Mouse (Mus musculus) brain, adult 2 months (tissue): ENCODE results near the gene Tmeff2.

Experiments used
- DNase-seq: peaks from one replicate; pipeline ENCODE4 v3.0.0; 2011; ENCODE audit warnings: low read depth, low spot score

Tmeff2 gene

DNA sequence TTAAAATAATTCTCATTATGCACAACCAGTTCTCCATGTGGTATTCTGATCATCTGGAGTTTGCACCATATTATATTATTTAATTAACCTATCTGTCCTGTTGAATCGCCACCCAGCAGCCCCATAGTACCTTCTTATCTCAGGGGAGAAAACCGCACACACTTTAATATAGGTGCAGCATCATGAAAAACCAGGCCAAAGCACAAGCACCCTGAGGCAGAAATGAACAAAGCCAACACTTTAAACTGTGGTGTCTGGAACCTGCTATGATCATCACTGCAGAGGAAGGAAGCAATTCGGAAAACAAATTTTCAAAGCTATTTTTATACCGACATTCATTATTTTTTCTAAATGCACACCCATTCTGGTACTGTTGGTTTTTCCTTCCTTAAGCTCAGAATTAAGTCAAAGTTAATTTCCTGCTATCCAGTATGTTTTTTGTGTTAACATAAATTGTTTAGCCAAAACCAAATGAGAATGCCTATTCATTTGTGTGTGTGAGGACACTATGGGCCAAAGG lies 206.0 kb downstream of the Tmeff2 start:
- DNase-seq = peak; percentile 31

DNA sequence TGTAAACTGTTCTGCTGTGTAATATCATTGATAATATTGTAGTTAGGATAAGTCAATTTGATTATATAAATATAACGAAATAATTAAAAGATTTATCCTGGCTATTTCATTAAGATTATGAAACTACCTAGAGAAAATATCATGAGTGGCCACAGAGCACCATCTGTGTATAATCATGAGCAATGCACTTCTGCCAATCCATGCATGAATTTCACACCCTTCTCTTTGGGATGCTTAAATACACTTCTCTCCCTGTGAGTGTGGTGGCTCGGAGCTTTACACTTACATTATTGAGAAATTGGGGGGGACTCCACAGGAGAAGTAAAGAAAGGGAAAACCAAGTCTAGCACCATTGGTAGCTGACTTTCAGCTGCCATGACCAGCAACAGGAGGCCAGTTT lies 206.9 kb downstream of the Tmeff2 start:
- peak; percentile 82 for DNase-seq

DNA sequence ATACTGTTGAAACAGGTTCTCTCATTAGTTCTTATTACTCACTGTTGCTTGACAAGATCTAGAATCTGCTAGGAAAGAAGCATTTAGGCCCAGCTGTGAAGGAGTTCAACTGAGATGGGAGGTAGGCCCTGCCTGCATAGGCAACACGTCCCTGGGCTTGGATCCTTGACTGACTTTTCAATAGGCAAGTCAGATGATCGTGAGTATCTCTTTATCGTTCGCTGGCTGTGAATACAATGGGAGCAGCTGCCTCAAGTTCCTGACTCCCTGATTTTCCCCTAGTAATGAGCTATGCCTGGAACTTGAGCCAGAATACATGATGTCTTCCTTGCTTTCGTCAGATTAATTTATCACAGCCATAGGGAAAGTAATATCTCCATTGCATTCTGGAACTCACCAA lies 214.3 kb downstream of the Tmeff2 start:
- peak; percentile 32 for DNase-seq

DNA sequence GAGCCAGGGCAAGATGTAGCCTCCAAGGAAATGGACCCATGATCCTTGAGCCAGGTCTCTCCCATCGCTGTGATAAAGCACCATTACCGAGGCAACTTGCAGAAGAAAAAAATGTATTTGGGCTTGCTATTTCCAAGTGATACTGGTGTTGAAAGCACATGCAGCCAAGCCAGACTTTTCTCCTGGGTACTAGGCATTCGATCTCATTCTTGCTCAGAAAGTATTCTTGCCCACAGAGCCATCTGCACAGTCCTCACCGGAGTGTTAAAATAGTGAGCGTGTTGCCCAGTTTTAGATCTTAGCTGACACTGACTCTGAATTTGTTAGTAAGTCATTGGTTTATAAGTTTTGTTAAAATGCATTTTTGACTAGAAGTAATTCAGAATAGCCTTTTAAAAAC lies 215.3 kb downstream of the Tmeff2 start:
- peak; percentile 81 for DNase-seq

DNA sequence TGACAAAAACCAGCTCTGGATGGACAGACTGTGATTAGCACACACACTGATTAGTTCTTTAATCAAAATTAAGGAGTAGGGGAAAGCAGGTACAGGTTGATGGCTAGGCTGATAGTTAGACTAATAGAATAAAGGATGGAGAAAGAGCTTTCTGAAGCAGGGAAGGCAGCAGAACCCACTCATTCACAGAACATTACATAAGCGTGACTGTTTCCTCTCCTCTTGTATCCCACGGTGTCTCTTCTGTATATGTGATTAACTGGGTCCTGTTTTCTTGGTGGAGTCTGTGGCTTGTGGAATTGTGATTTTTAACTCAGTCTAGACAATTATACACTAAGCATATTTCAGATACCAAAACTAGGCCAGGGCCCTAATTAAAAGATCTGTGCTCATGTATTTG lies 217.4 kb downstream of the Tmeff2 start:
- DNase-seq = peak; percentile 47

DNA sequence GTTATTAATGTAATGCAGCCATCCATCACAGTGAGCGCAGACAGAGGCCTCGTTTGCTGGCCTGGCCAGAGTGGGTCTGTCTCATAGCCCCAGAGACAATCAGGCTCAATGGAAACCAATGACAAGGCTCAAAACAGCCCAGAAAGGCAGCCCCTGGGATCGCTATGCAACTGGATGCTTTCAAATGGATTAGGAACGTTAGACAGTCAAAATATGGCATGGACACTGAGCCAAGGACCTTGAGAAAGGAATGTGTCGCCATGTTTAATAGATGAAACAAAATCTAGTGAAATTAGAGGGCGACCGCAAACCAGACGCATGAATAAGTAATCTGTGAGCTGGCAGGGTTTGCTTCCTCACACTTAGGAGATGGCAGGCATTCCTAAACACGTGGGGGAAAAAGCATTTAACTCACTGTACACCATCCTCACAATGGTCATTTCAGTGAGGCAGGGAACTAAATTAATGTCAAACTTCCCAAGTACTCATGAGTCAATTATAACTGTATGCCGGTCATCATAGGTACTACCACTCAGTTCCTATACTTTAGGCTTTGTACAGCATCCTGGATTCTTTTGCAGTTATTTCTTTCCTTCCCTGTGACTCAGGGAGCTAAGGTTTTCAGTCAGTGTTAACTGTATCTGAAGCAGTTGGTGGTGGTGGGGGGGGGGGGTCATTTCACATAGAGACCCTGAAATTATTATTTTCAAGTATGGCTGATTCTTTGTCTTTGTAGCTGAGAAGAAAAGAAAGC lies 225.4 kb downstream of the Tmeff2 start:
- DNase-seq = no peak

DNA sequence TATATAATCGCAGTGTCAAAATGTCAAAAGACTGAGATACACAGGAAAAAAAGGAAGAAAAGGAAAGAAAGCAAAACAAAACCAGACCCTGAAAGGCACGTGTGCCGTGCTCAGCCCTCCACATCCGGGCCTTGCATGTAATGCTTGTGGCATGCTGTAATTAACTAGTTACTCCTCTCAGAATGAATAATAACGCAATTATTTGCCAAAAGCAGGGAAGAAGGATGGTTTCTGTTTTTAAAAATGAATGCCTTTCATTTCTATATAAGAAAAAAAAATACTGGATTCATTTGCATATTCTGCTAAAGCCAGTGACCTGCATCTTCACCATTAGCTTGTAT lies 225.9 kb downstream of the Tmeff2 start:
- no peak for DNase-seq

DNA sequence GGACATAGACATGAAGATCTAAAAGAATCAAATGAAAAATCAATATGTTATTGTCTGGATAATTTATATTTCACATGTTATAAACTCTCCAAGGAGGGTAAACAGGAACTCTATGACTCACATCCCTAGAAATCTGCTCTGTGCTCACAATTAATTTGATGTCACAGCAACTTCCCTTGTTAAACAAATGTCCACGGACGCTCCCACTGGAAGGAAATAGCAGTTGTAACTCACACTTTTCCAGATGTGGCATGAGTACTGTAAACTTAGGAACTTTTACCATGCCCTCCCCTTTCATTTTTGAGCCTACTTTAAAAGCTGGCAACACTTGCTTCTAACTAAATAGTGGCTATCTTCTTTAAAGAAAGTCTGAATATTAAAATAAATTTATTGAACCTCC lies 236.3 kb downstream of the Tmeff2 start:
- no peak for DNase-seq

DNA sequence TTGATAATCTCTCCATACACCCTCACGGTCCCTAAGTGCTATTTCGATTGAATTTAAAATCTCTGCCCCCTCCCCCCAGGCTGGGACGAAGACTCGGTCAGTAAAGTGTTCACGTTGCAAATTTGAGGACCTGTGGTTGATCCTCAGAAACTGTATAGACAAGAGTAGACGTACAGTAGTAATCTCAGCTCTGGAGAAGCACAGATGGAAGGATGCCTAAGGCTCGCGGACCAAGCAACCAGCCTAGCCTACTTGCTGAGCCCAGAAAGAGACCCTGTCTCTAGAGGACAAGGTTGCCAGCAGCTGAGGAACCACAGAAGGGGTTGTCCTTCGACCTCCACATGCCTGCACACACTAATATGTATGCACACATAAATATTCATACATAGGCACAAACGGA lies 239.2 kb downstream of the Tmeff2 start:
- DNase-seq = no peak

DNA sequence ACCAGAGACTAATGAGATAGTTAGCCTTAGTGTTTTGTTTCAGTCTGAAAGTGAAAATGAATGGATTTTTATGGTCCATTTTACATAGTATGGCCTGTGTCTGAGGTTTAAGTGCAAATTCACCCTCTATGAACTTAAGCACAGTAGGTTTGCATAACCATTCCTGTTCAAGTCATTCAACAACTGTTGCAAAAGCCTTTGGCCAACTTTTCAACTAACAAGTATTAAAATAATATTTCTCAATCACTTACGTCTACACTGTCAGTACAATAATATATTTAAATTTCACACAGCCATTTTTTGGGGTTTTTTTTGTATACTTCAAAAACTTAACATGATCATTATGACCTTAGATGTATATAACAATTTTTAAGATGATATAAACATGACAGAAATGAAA lies 240.9 kb downstream of the Tmeff2 start:
- no peak for DNase-seq

DNA sequence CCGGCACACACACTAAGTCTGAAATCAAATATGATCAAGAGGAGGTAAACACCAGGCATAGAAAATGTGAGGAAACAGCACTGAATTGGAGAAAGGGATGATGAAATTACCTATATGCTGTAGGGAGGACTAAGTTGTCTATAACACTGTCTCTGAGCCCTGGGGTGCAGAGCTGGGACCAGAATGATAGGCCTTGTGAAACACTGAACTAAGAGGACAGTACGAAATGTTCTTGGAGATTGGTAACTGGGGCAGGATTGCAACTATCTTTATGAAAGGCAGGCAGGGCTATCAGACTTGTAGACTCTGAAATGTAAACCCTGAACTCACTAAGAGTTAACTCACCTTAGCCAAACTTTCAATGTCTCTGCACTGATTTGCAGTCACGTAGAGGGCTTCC lies 242.3 kb downstream of the Tmeff2 start:
- no peak for DNase-seq

DNA sequence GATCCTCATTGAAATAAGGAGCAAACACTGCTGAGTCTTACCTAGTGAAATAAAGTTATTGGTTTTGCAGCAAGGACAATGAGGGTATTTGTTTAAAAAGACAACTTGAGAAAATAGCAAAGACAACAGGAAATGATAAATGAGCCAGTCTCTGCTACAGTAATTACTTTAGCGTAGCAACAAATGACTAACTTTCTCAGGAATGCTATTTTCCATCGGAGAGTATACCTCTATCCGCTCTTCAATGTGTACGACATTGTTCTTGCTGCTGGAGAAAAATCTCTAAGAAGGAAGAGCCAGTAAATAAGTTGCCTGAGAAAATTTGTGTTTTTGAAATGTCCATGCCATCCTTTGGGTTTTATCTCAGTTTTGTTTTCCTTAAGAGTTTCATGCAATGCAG lies 245.2 kb downstream of the Tmeff2 start:
- DNase-seq = no peak

DNA sequence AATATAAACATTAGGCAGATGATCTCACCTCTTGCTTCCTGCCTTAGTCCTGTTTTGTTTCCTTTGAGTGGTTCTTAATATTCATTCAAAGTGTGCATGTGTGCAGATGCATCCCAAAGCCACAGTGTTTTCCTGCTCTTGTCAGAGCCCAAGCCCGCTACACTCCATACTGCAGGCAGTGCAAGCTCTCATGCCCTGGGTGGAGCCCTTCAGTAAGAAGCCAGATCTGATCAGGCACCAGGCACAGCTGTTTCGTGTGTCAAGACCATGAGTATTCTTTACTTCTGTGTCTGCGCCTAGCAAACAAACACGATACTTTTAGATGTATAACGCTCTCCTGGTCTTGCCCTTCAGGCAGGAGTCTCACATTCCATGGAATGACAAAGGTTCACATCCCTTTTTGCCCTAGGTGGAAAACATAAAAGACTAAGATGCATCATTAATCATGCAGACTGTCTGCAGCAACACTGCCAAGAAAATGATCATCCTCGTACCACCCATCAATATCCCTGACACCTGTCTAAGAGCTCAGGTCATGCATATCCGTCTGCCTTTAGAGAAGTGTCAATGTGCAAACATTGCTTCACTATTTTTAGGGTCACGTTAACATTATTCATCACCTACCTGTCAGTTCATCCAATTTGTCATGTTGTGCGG lies 248.2 kb downstream of the Tmeff2 start:
- DNase-seq = peak; percentile 60

DNA sequence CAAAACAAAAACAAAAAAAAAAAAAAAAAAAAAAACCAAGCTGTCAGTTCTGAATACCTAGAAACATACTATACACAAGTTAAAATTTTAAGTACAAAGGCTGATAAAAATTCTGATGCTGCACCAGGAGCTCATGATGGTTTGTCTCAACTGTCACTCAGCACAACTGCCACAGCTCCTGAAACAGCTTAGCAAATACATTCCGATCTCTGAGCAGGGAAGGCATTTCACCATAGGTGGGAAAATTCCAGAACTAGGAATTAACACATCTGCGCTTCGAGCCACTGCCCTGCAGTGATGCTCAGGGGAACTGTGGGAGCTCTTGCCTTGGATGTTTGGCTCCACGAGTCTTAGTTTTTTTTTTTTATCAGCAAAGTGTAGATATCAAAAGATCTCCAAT lies 249.0 kb downstream of the Tmeff2 start:
- DNase-seq = no peak

DNA sequence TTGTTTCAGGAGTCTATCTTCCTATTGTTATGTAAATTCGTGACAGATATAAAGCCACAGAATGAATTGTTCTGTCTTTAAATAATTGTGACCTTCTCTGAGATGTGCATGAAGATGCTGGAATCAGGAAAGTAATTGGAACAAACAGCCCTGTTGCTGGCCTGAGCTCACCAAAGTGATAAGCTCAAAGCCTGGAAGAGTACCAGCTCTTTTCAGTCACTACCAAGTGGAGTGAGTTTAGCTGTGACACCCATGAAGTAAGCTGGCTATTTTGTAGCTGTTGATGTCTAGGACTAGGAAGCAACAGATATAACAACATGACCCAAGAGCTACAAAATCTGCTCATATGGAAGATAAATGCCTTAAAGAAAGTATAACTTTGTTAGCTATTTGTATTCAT lies 249.4 kb downstream of the Tmeff2 start:
- no peak for DNase-seq

DNA sequence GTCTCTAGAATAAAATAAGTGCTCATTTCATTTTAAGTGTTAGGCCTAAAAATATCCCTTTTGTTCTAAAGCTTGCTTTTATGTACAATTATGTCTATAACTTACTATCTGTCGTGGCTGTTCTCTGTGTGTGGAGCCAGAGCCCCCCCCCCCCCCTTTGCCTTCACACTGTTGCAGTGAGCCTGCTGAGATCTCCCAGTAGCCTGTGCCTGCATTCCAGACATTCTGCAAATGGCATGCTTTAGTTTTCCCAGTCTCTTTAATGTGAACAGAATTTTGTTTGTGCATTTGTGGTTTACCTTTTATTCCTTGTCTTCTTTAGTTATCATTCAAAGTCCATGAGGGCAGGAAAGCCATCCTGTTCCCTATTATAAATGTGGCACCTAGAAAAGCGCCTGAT lies 251.6 kb downstream of the Tmeff2 start:
- no peak for DNase-seq

DNA sequence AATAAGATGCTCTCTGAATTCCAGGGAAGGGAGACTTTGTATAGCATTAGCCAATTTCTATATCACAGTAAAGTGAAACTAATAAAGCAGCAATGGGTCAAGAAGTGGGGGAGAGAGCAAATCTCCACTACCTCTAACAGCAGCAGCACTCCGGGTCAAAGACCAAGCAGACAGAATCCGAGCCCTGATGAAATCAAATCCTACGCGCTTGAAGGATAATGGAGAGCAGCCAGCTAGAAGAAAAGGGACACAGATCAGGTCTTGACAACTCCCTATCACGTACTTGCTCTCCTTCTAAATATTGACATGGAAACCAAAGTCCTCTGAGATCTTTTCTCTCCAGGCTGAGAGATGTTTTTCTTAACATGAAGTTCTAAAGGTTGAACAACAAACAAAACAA lies 252.4 kb downstream of the Tmeff2 start:
- no peak for DNase-seq

DNA sequence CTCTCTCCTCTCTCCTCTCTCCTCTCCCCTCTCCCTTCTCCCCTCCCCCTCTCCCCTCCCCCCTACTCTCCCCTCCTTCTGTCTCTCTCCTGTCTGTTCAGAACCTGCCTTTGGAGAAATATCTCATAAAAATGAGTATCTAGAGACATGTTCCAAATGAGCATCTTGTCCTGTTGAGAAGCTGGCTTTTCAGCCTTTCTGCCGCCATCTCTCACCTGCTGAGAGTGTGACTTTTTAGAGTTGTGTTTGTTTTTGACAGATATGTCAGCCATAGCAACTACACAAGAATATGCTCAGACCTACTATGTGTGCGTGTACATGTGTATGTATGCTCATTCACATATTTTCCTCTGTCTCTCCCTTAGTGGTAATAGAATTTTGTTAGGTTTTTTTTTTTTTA lies 283.8 kb downstream of the Tmeff2 start:
- DNase-seq = peak; percentile 70

DNA sequence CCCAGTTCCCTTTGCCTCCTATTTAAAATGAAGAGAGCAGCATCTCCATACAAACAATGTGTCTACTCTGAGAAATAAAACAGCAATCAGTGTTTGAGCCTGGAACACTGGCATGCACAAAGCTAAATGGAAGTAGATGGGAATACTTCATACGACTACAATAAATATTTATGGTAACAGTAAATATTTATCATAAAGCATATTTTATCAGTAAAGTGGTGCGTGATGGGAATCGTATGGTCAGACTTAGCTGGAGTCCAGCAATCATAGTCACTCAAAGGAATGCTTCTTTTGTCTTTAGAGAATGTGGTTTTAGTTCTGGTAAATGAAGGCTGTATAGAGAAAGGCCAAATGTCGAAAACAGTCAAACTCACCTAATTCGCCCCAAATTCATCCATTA lies 288.6 kb downstream of the Tmeff2 start:
- no peak for DNase-seq

DNA sequence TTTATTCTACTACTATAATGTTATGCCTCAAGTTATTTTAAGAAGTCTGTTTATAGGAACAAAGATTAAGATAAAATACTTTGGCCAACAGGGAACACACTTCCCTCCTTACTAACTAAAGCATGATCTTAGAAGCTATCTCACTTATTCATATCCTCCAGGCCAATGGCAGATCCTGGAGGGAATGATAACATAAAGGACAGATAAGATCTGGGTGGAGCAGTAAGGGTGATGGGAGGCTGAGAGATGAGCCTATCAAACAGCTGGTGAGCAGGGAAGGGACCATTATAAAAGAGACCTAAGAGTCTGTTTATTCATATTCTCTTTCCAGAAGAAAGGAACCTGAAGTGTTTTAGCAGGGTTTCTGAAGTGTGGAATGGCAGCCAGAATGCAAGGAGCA lies 290.8 kb downstream of the Tmeff2 start:
- DNase-seq = no peak

DNA sequence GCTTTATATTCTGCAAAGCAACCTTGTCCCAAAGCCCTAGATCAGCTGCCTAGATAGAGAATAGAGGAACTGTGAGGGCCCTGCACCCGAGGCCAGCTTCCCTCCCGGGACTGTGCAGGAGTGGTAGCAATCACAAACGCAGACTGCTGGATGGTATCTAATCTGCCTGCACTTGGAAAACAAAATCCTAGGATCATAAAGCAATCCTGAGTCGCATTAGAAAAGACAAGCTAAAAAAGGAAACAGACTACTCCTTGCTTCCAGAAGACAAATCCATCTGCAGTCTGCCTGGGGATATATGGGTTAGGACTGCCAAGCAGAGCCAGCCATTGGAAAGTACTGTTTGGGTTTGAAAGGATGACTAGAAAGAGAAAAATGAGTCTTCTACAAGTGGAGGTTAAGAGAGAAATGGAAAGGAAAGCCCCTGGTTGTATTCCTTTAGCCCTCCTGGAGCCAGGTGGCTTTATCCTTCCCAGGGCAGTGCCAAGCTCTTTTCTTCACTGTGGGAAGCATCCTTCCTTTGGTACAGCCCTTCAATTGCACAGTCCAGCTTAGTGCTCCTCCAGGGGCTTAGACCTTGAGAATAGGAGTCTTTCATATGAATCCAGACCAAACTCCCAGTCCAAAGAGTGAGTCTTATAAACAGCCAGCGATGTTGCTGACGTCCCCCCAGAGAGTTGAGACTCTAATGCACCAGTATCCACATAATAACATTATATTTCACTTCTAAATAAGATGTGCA lies 291.6 kb downstream of the Tmeff2 start:
- peak; percentile 66 for DNase-seq

DNA sequence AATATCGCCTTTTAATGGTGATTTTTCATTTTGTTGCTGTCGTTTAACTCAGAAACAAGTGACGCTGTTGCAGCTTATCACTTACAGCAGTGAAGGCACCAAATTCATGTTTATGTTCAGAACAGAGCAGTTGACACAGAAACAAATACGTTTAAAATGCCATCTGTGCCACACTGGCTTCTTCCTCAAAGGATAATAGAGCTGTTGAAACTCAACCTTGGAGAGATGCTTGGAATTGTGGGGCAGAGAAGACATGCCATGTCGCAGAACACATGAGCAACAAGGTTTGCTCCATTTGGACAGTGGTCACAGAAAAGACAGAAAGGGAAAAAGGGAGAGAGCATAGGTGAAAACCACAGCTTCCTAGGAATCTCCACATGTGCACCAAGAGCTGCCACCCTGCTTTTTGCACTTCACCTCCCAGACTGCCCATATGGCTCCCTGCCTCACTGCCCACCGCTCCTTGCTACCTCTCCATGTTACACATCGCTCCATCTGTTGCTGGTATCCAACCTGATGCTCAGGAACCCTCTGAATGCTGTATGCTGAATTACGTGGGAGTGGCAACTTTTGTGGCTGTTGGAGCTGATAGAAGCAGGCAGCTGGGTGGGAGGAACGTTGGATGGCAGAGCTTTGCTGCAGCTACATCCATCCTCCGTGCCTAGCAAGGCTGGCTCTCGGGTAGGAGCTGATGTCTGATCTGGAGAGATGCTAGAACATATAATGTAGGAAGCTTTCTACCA lies 298.8 kb downstream of the Tmeff2 start:
- DNase-seq = peak; percentile 95
